15 mouse cellular contexts compared by ENCODE assay signal in the genomic region with DNA sequence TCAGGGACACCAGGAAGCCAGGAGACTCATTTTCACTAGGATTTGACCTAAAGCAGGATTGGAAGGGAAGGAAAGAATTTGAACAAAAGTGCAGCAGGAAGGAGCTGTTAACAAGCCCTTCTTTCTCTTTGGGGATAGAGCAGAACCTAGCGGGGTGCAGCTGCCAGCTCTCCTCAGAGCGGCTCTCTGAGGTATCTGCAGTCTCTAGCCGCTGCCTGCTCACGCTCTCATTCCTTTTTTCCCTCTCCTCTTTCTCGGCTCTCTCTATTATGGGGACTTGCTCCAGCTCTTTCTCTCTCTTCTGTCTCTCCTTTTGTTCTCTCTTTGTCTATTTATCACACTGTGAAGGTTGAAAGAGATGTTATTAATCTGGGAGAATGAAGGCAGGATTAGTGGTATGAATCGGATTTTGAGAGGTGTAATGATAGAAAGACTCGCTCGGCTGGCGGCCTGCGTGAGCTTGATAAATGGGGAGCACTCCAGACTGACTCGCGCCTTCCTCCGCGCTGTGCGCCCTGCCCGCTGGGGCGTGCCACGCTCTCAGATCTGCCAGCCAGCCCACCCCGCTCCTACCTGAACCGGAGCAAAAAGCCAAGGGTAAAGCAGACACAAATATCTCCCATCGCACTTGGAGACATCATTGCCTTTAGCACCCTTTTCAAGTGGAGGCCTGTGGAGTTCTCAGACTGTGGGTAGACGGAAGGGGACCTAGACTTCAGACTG. TPM values are rescaled to one million over a fixed set of nuclear protein-coding genes. Genes with fewer than 3 reads are reported as not detected.
A peak's percentile ranks its signal among the peaks of the same experiment; 100 is the strongest.
DNase-seq lines count a peak whose midpoint lies in the region; ATAC-seq and TF ChIP-seq lines count a peak whose summit lies in the region.
"Had no signal": no experiment of that assay in that cellular context is flagged by ENCODE, and none has a peak within 500 bp of the region (broad histone marks: within the 10 kb centered on the region; RNA-seq: fewer than 3 reads in every experiment).

No protein-coding gene starts in this region.

- 65% methylated on average over 22 of the region's 22 CpGs for WGBS in heart, embryonic 13.5 days
- 77% methylated on average over 22 of the region's 22 CpGs for WGBS in heart, embryonic 11.5 days (ENCODE audit: insufficient replicate concordance)
- WGBS in forebrain, embryonic 16.5 days = 11% methylated on average over 22 of the region's 22 CpGs
- 80% methylated on average over 22 of the region's 22 CpGs for WGBS in limb, embryonic 10.5 days
- 16% methylated on average over 22 of the region's 22 CpGs for whole genome bisulfite sequencing in midbrain, postnatal 0 days

- no peak overlapping the region for H3K4me3 ChIP-seq in heart, embryonic 13.5 days
- H3K4me3 ChIP-seq in heart, embryonic 11.5 days (ENCODE audit: low read depth, low read length) = no peak overlapping the region
- no peak overlapping the region for H3K4me3 ChIP-seq in forebrain, embryonic 16.5 days (replicated peaks; ENCODE audit: low read length)
- H3K4me3 ChIP-seq in limb, embryonic 10.5 days = no peak overlapping the region
- H3K4me3 ChIP-seq in midbrain, postnatal 0 days (ENCODE audit: low read depth, low read length) = no peak overlapping the region
- H3K4me3 ChIP-seq: heart, embryonic 15.5 days; limb, embryonic 12.5 days; lung, embryonic 15.5 days; megakaryocyte, embryonic 14.5 days had no signal

- H3K4me1 ChIP-seq in heart, embryonic 13.5 days = peaks cover 23% of the 10 kb centered on the region
- H3K4me1 ChIP-seq in heart, embryonic 11.5 days (ENCODE audit: control insufficient read depth, insufficient read depth, low read length) = peaks cover 12% of the 10 kb centered on the region; the same call in 1 of the 2 replicates
- H3K4me1 ChIP-seq in forebrain, embryonic 16.5 days (replicated peaks; ENCODE audit: control insufficient read depth, insufficient read depth, low read length) = peaks cover 16% of the 10 kb centered on the region
- peaks cover 49% of the 10 kb centered on the region for H3K4me1 ChIP-seq in limb, embryonic 10.5 days
- H3K4me1 ChIP-seq in midbrain, postnatal 0 days (ENCODE audit: insufficient read depth, low read length) = peaks cover 7% of the 10 kb centered on the region; the same call in 1 of the 2 replicates
- H3K4me1 ChIP-seq: limb, embryonic 12.5 days; lung, embryonic 15.5 days had no signal

- DNase-seq in limb, embryonic 10.5 days (ENCODE audit: low spot score) = no peak
- DNase-seq in midbrain, postnatal 0 days (ENCODE audit: low spot score) = no peak
- no peak for DNase-seq in right cerebral cortex, adult 2 months (ENCODE audit: low spot score in 2 of 2)
- DNase-seq in left cerebral cortex, postnatal 10 days (ENCODE audit: extremely low spot score in 1 of 2, low spot score in 2 of 2) = no peak
- DNase-seq in thymus, postnatal 4 days = no peak
- DNase-seq: adrenal gland, adult 8-10 months; cerebellum, postnatal 14 days; kidney, postnatal 10 days had no signal

- no peaks in the 10 kb centered on the region for H3K27me3 ChIP-seq in heart, embryonic 13.5 days (replicated peaks)
- H3K27me3 ChIP-seq in heart, embryonic 11.5 days (ENCODE audit: control insufficient read depth, insufficient read depth, low read length) = no peaks in the 10 kb centered on the region
- H3K27me3 ChIP-seq in forebrain, embryonic 16.5 days (replicated peaks; ENCODE audit: control insufficient read depth, insufficient read depth, low read length) = no peaks in the 10 kb centered on the region
- H3K27me3 ChIP-seq in limb, embryonic 10.5 days (ENCODE audit: low read depth, poor library complexity, severe bottlenecking) = no peaks in the 10 kb centered on the region
- no peaks in the 10 kb centered on the region for H3K27me3 ChIP-seq in midbrain, postnatal 0 days (ENCODE audit: insufficient read depth, low read length)
- H3K27me3 ChIP-seq: heart, embryonic 15.5 days; limb, embryonic 12.5 days; lung, embryonic 15.5 days; megakaryocyte, embryonic 14.5 days had no signal

- H3K36me3 ChIP-seq in heart, embryonic 13.5 days = peaks cover 12% of the 10 kb centered on the region
- H3K36me3 ChIP-seq in heart, embryonic 11.5 days (ENCODE audit: control insufficient read depth, insufficient read depth, low read length) = no peaks in the 10 kb centered on the region; the same call in 1 of the 2 replicates
- peaks cover 3% of the 10 kb centered on the region; the same call in 1 of the 2 replicates for H3K36me3 ChIP-seq in forebrain, embryonic 16.5 days (ENCODE audit: control insufficient read depth, insufficient read depth)
- H3K36me3 ChIP-seq in limb, embryonic 10.5 days = peaks cover 58% of the 10 kb centered on the region
- H3K36me3 ChIP-seq in midbrain, postnatal 0 days (ENCODE audit: insufficient read depth, low read length) = peaks cover 7% of the 10 kb centered on the region; the same call in 1 of the 2 replicates
- H3K36me3 ChIP-seq: heart, embryonic 15.5 days; lung, embryonic 15.5 days had no signal

- ATAC-seq in heart, embryonic 13.5 days (ENCODE audit: extremely low read depth, insufficient number of reproducible peaks, low FRiP score, low TSS enrichment) = no peak
- ATAC-seq in heart, embryonic 11.5 days (replicated peaks; ENCODE audit: insufficient number of reproducible peaks, low FRiP score, low TSS enrichment) = no peak
- ATAC-seq in forebrain, embryonic 16.5 days = peak; percentile 70
- peak; percentile 49; the same call in 1 of the 2 replicates for ATAC-seq in midbrain, postnatal 0 days (ENCODE audit: low FRiP score)

- H3K9me3 ChIP-seq in heart, embryonic 13.5 days = no peaks in the 10 kb centered on the region
- no peaks in the 10 kb centered on the region for H3K9me3 ChIP-seq in heart, embryonic 11.5 days (replicated peaks; ENCODE audit: control insufficient read depth, low read length)
- no peaks in the 10 kb centered on the region for H3K9me3 ChIP-seq in forebrain, embryonic 16.5 days (ENCODE audit: control insufficient read depth, low read length)
- no peaks in the 10 kb centered on the region for H3K9me3 ChIP-seq in limb, embryonic 10.5 days (replicated peaks)
- H3K9me3 ChIP-seq in midbrain, postnatal 0 days (ENCODE audit: low read length) = no peaks in the 10 kb centered on the region
- H3K9me3 ChIP-seq: heart, embryonic 15.5 days; lung, embryonic 15.5 days had no signal

- H3K27ac ChIP-seq in heart, embryonic 13.5 days (replicated peaks) = no peak overlapping the region
- H3K27ac ChIP-seq in heart, embryonic 11.5 days (ENCODE audit: low read depth, low read length) = no peak overlapping the region
- peak overlapping the region; percentile 49 for H3K27ac ChIP-seq in forebrain, embryonic 16.5 days (ENCODE audit: low read length)
- peak overlapping the region; percentile 53 for H3K27ac ChIP-seq in limb, embryonic 10.5 days
- H3K27ac ChIP-seq in midbrain, postnatal 0 days (ENCODE audit: low read depth, low read length) = peak overlapping the region; percentile 68
- H3K27ac ChIP-seq: heart, embryonic 15.5 days; limb, embryonic 12.5 days; lung, embryonic 15.5 days had no signal

- intact Hi-C loops in left cerebral cortex, postnatal 10 days (cut with DNase I) = no loop called here

- no peak overlapping the region for H3K9ac ChIP-seq in heart, embryonic 13.5 days
- no peak overlapping the region for H3K9ac ChIP-seq in heart, embryonic 11.5 days (ENCODE audit: low read depth, low read length)
- H3K9ac ChIP-seq in forebrain, embryonic 16.5 days (replicated peaks; ENCODE audit: low read depth, low read length) = 0 out of 2 replicates have a peak overlapping the region, but pooled peaks have one; percentile 10
- H3K9ac ChIP-seq in midbrain, postnatal 0 days (replicated peaks; ENCODE audit: low read length, poor library complexity, severe bottlenecking) = no peak overlapping the region
- H3K9ac ChIP-seq: heart, embryonic 15.5 days; limb, embryonic 12.5 days; lung, embryonic 15.5 days had no signal

- TF ChIP-seq CTCF in midbrain, postnatal 0 days (IDR thresholded peaks at IDR 0.05) = no peak

- H3K4me2 ChIP-seq in heart, embryonic 13.5 days = peak overlapping the region; percentile 28
- no peak overlapping the region for H3K4me2 ChIP-seq in heart, embryonic 11.5 days
- H3K4me2 ChIP-seq in forebrain, embryonic 16.5 days (ENCODE audit: low read length) = peak overlapping the region; percentile 20; the same call in 1 of the 2 replicates
- H3K4me2 ChIP-seq in midbrain, postnatal 0 days (ENCODE audit: low read depth, low read length, poor library complexity, severe bottlenecking) = no peak overlapping the region
- H3K4me2 ChIP-seq: heart, embryonic 15.5 days; limb, embryonic 12.5 days; lung, embryonic 15.5 days had no signal

RNA-seq across cellular contexts. Expression of a gene that starts 45.0 kb away (rescaled TPM):
- polyA plus RNA-seq in heart, embryonic 13.5 days (2015; fragmentation: Nextera tagmentation; extraction: Ambion mirVana) = 42.1 and 42.3 TPM in 2 replicates
- polyA plus RNA-seq in heart, embryonic 11.5 days (2014; fragmentation: Nextera tagmentation; extraction: Ambion mirVana) = 51.3 and 53.0 TPM in 2 replicates
- 80.1 and 80.4 TPM in 2 replicates for polyA plus RNA-seq in forebrain, embryonic 16.5 days (2015; fragmentation: Nextera tagmentation; extraction: Ambion mirVana)
- 89.7 and 92.2 TPM in 2 replicates for polyA plus RNA-seq in limb, embryonic 10.5 days (2016; fragmentation: Nextera tagmentation; extraction: Ambion mirVana)
- 62.6 and 69.5 TPM in 2 replicates for total RNA-seq in midbrain, postnatal 0 days (2014; rRNA removed)
- polyA plus RNA-seq in midbrain, postnatal 0 days (2015; fragmentation: Nextera tagmentation; extraction: Ambion mirVana) = 89.7 and 95.1 TPM in 2 replicates
- 10 to 100 TPM; 37.6 to 42.2 TPM for total RNA-seq in left cerebral cortex, postnatal 10 days (2021)

Comparison
In these comparisons a context has a peak if more than half of its experiments do, and no peak if none do; other contexts are left out.
1. H3K4me2 ChIP-seq: peak in heart, embryonic 13.5 days (single experiment) and forebrain, embryonic 16.5 days (single experiment); none in heart, embryonic 11.5 days (single experiment) and midbrain, postnatal 0 days (single experiment).
2. ATAC-seq: peak in forebrain, embryonic 16.5 days (single experiment) and midbrain, postnatal 0 days (single experiment); none in heart, embryonic 13.5 days (single experiment) and heart, embryonic 11.5 days (single experiment).
3. H3K27ac ChIP-seq: peak in forebrain, embryonic 16.5 days (single experiment), limb, embryonic 10.5 days (single experiment) and midbrain, postnatal 0 days (single experiment); none in heart, embryonic 13.5 days (single experiment) and heart, embryonic 11.5 days (single experiment).